Mouse (Mus musculus) ES-Bruce4 (cell line): Measurements from ENCODE around the gene Lhx6.

Experiments used
- CTCF ChIP-seq: IDR thresholded peaks from one replicate; pipeline ENCODE4 v1.8.1; 2011; ENCODE audit warnings: low read depth, low read length
- EP300 ChIP-seq: IDR thresholded peaks from 2 replicates; pipeline ENCODE4 v1.6.1; 2011; ENCODE audit warnings: low read depth, low read length; ENCODE audit not compliant: insufficient read depth
- POLR2A ChIP-seq: IDR thresholded peaks from one replicate; pipeline ENCODE4 v1.8.1; 2011; ENCODE audit warnings: low read length; ENCODE audit not compliant: insufficient read depth

DNA sequence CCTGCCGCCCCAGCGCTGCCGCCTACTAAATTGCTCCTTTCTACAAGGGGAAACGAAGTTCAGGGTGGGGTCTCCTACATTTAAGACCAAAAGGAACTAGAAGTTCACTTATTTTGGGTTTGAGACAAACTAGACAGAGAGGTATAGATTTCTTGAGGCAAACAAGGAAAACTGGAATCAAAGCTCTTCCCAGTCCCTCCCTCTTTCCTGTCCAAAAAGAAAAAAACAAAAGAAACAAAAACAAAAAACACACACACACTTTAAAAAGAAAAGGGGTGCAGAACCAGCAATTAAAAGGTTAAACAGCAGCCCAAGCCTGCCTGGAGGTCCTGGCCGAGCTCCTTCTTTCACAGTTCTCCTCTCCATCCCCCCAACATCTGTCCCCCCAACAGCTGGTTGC, 7.2 kb downstream of the Lhx6 start:
- TF ChIP-seq CTCF: no peak
- TF ChIP-seq EP300: no peak
- TF ChIP-seq POLR2A: no peak
